Mouse (Mus musculus) MEL (cell line): ENCODE results near the gene Ppib. TPM values are rescaled to one million over a fixed set of nuclear protein-coding genes. Genes with fewer than 3 reads are reported as not detected.

ENCODE experiments used
- DNase-seq: peaks from one replicate; pipeline ENCODE4 v3.0.0; 2011; ENCODE audit warnings: low read depth, low spot score
- H3K27ac ChIP-seq: 2 replicates; pipeline ENCODE4 v1.5.1; 2012; ENCODE audit warnings: low read depth, mild to moderate bottlenecking, control low read depth, low read length, moderate library complexity; ENCODE audit not compliant: control insufficient read depth
- H3K27me3 ChIP-seq, 2 experiments: fragments of 150-350 bp in 1 of 2; sonication (generic) in 1 of 2; 2 replicates each; pipeline ENCODE4 v1.6.1; 2012; ENCODE audit warnings: low read length in 2 of 2, mild to moderate bottlenecking in 2 of 2, improper control_type of control experiment in 1 of 2, moderate library complexity in 1 of 2; ENCODE audit not compliant: insufficient read depth in 2 of 2, control insufficient read depth in 1 of 2
- H3K36me3 ChIP-seq, 2 experiments: 2 replicates each; pipeline ENCODE4 v1.6.1; 2012 to 2014; ENCODE audit warnings: low read length in 2 of 2, improper control_type of control experiment in 1 of 2, inconsistent platforms in 1 of 2, mild to moderate bottlenecking in 1 of 2; ENCODE audit not compliant: insufficient read depth in 2 of 2, control insufficient read depth in 1 of 2
- H3K4me1 ChIP-seq, 2 experiments: fragments of 150-350 bp in 1 of 2; sonication (generic) in 1 of 2; 2 replicates each; pipeline ENCODE4 v1.6.1; 2012; ENCODE audit warnings: low read length in 2 of 2, improper control_type of control experiment in 1 of 2, mild to moderate bottlenecking in 1 of 2; ENCODE audit not compliant: insufficient read depth in 2 of 2, control insufficient read depth in 1 of 2
- H3K4me3 ChIP-seq, 2 experiments: fragments of 150-350 bp in 1 of 2; sonication (generic) in 1 of 2; 2 replicates each; pipeline ENCODE4 v1.5.1; 2012; ENCODE audit warnings: low read depth in 2 of 2, low read length in 2 of 2, mild to moderate bottlenecking in 2 of 2, moderate library complexity in 2 of 2, control low read depth in 1 of 2, improper control_type of control experiment in 1 of 2; ENCODE audit not compliant: control insufficient read depth in 1 of 2, insufficient read depth in 1 of 2
- H3K79me2 ChIP-seq: 2 replicates; pipeline ENCODE4 v1.6.1; 2012; ENCODE audit warnings: mild to moderate bottlenecking, low read length, moderate library complexity; ENCODE audit not compliant: control insufficient read depth, poor library complexity, insufficient read depth
- H3K9ac ChIP-seq: 2 replicates; pipeline ENCODE4 v1.6.1; 2012; ENCODE audit warnings: low read depth, mild to moderate bottlenecking, control low read depth, low read length, moderate library complexity; ENCODE audit not compliant: control insufficient read depth, poor library complexity, severe bottlenecking
- H3K9me3 ChIP-seq: fragments of 150-350 bp; sonication (generic); replicated peaks from 2 replicates; pipeline ENCODE4 v1.6.1; 2012; ENCODE audit warnings: mild to moderate bottlenecking, low read length, improper control_type of control experiment, moderate library complexity; ENCODE audit not compliant: insufficient read depth
- BHLHE40 ChIP-seq: IDR thresholded peaks from 2 replicates; pipeline ENCODE4 v1.6.1; 2012; ENCODE audit warnings: low read depth, mild to moderate bottlenecking, inconsistent platforms, low read length, improper control_type of control experiment, borderline replicate concordance
- CHD2 ChIP-seq: IDR thresholded peaks from 2 replicates; pipeline ENCODE4 v1.6.1; 2011; ENCODE audit warnings: low read length, improper control_type of control experiment
- CTCF ChIP-seq, 3 experiments: IDR thresholded peaks in 2 of 3; conservative IDR thresholded peaks in 1 of 3; 2 replicates each; pipeline ENCODE4 v1.5.1; 2011 to 2012; ENCODE audit warnings: low read length in 3 of 3, low read depth in 2 of 3, mild to moderate bottlenecking in 2 of 3, improper control_type of control experiment in 1 of 3, inconsistent platforms in 1 of 3, mixed read lengths in 1 of 3, moderate library complexity in 1 of 3; ENCODE audit not compliant: control insufficient read depth in 1 of 3, insufficient read depth in 1 of 3, poor library complexity in 1 of 3, severe bottlenecking in 1 of 3
- ETS1 ChIP-seq: IDR thresholded peaks from 2 replicates; pipeline ENCODE4 v1.6.1; 2012; ENCODE audit warnings: low read depth, mild to moderate bottlenecking, inconsistent platforms, low read length, improper control_type of control experiment, moderate library complexity
- GATA1 ChIP-seq: IDR thresholded peaks from 2 replicates; pipeline ENCODE4 v1.6.1; 2011; ENCODE audit warnings: low read depth, low read length, improper control_type of control experiment
- MAX ChIP-seq: IDR thresholded peaks from 2 replicates; pipeline ENCODE4 v1.6.1; 2011; ENCODE audit warnings: low read length, improper control_type of control experiment
- MYC ChIP-seq: IDR thresholded peaks from 2 replicates; pipeline ENCODE4 v1.6.1; 2011; ENCODE audit warnings: low read depth, mild to moderate bottlenecking, low read length, improper control_type of control experiment, moderate library complexity
- NRF1 ChIP-seq: IDR thresholded peaks from 2 replicates; pipeline ENCODE4 v1.6.1; 2014; ENCODE audit warnings: low read depth, mild to moderate bottlenecking, inconsistent platforms, low read length, improper control_type of control experiment, moderate library complexity; ENCODE audit not compliant: poor library complexity, insufficient read depth, severe bottlenecking
- POLR2A ChIP-seq, 2 experiments: IDR thresholded peaks; 2 replicates each; pipeline ENCODE4 v1.6.1; 2011 to 2012; ENCODE audit warnings: low read length in 2 of 2, mild to moderate bottlenecking in 2 of 2, control low read depth in 1 of 2, improper control_type of control experiment in 1 of 2, low read depth in 1 of 2, moderate library complexity in 1 of 2; ENCODE audit not compliant: control insufficient read depth in 1 of 2, insufficient read depth in 1 of 2, poor library complexity in 1 of 2
- POLR2AphosphoS2 ChIP-seq: IDR thresholded peaks from 2 replicates; pipeline ENCODE4 v1.6.1; 2011; ENCODE audit warnings: low read length, improper control_type of control experiment
- RAD21 ChIP-seq: IDR thresholded peaks from 2 replicates; pipeline ENCODE4 v1.6.1; 2011; ENCODE audit warnings: mild to moderate bottlenecking, low read depth, low read length, improper control_type of control experiment
- SMC3 ChIP-seq: IDR thresholded peaks from 2 replicates; pipeline ENCODE4 v1.6.1; 2011; ENCODE audit warnings: low read depth, low read length, improper control_type of control experiment
- TAL1 ChIP-seq: IDR thresholded peaks from 2 replicates; pipeline ENCODE4 v1.6.1; 2012; ENCODE audit warnings: mild to moderate bottlenecking, inconsistent platforms, low read length, moderate library complexity, mixed read lengths
- TBP ChIP-seq: IDR thresholded peaks from 2 replicates; pipeline ENCODE4 v1.8.0; 2011; ENCODE audit warnings: low read depth, low read length, improper control_type of control experiment
- ZNF384 ChIP-seq: IDR thresholded peaks from 2 replicates; pipeline ENCODE4 v1.6.1; 2012; ENCODE audit warnings: low read depth, mild to moderate bottlenecking, inconsistent platforms, low read length, improper control_type of control experiment
- polyA plus RNA-seq, 2 experiments: library from polyadenylated mRNA; stranded (reverse) in 1 of 2; unstranded in 1 of 2; fragments of >175 nt in 1 of 2; fragments of >200 nt in 1 of 2; gene quantifications; 2 replicates each; pipeline versions ENCODE4 v1.2.1 to v1.2.4; 2012; ENCODE audit warnings: low replicate concordance in 2 of 2, low read depth in 1 of 2; ENCODE audit not compliant: insufficient read length in 2 of 2, insufficient read depth in 1 of 2, missing spikeins in 1 of 2
- total RNA-seq: library from RNA; depleted of rRNA; stranded (reverse); fragments of 300-350 nt; gene quantifications from 2 replicates; pipeline ENCODE4 v1.2.3, GENCODE M21; 2012

Gene Ppib
- total and polyA plus RNA-seq, 3 experiments, result 291 to 413 TPM; not detected in 1

DNA sequence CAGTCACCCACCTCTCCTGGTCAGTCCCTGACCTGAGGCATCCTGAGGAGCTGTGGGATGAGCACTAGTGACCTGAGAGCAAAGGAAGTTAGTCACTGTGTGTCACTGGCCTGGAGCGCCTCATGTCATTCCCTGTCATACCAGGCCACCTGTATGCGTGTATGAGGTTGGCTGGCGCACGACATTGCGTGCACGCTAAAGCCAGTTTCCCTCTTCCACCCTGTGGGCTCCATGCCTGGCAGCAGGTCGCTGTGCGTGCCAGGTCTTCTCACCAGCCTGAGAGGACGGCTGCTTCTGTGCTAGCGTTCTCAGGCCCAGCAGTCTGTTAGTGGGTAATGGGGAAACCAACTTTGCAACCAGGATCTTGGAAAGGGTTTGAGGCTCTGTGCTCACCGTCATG is 4.3 kb downstream of the Ppib start:
- no peak for TF ChIP-seq CHD2
- Histone ChIP-seq H3K36me3 (peaks cover 8 to 9% of the 10 kb centered on the region in 2 experiments), H3K9ac (no peak overlapping the region), H3K27me3 (no peaks in the 10 kb centered on the region), H3K9me3 (no peaks in the 10 kb centered on the region), H3K27ac (no peak overlapping the region), H3K4me1 (peaks cover 0 to 4% of the 10 kb centered on the region in 2 experiments; a peak in 2 of 4 replicates), H3K79me2 (peaks cover 14% of the 10 kb centered on the region), H3K4me3 (no peak overlapping the region)
- no peak for DNase-seq

DNA sequence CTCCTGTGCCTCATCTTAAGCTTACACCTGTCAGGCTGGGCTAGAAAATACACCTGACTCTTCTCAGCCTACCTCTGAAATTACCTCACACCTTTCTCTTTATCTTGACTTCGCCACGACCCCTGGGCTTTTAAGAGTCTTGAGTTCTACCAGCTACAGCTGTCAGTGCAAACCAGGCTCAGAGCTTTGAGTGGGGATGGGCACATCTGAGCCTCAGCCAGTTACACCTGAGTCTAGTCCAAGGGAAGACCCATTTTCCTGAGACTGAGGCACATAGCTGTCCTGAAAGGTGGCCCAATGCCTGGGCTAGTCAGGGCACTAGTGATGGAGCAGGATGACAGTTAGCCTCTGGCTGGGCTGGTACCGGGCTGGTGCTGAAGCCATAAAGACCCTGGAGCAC is 6.8 kb downstream of the Ppib start:
- no peaks in the 10 kb centered on the region for H3K27me3 ChIP-seq
- DNase-seq, result no peak
- peaks cover 5 to 8% of the 10 kb centered on the region in 2 experiments for H3K36me3 ChIP-seq
- no peaks in the 10 kb centered on the region for H3K9me3 ChIP-seq
- H3K4me3 ChIP-seq, result no peak overlapping the region
- no peaks in the 10 kb centered on the region for H3K79me2 ChIP-seq
- no peak overlapping the region for H3K27ac ChIP-seq
- no peak for TF ChIP-seq MAX
- no peak for TF ChIP-seq RAD21
- TF ChIP-seq POLR2AphosphoS2, result no peak
- no peak for TF ChIP-seq TBP
- no peak for TF ChIP-seq ZNF384
- TF ChIP-seq TAL1, result no peak
- no peak for TF ChIP-seq BHLHE40
- TF ChIP-seq GATA1, result no peak
- no peak for TF ChIP-seq POLR2A (IDR thresholded peaks at IDR 0.05; ENCODE audit: control insufficient read depth in 1 of 2, insufficient read depth in 1 of 2, low read depth in 1 of 2, low read length in 2 of 2, poor library complexity in 1 of 2)
- TF ChIP-seq ETS1, result no peak
- TF ChIP-seq NRF1, result no peak
- peaks cover 0 to 6% of the 10 kb centered on the region in 2 experiments; a peak in 2 of 4 replicates for H3K4me1 ChIP-seq
- H3K9ac ChIP-seq, result no peak overlapping the region

- 0 out of 2 replicates have a peak, but pooled peaks have one; percentile 12 for TF ChIP-seq POLR2AphosphoS2
- TF ChIP-seq SMC3, result peak; percentile 52; the same call in 1 of the 2 replicates
- TF ChIP-seq CTCF (IDR thresholded peaks at IDR 0.05 in 2 of 3, conservative IDR thresholded peaks at IDR 0.05 in 1 of 3; ENCODE audit: control insufficient read depth in 1 of 3, insufficient read depth in 1 of 3, low read depth in 2 of 3, low read length in 3 of 3, poor library complexity in 1 of 3, severe bottlenecking in 1 of 3), result peak; percentile 45 to 61 (median 60)
- peak; percentile 48 for TF ChIP-seq RAD21
- no peak for TF ChIP-seq MYC
- H3K27ac ChIP-seq, result no peak overlapping the region
- H3K79me2 ChIP-seq, result no peaks in the 10 kb centered on the region
- H3K9me3 ChIP-seq, result no peaks in the 10 kb centered on the region
- no peak overlapping the region for H3K4me3 ChIP-seq
- H3K27me3 ChIP-seq, result no peaks in the 10 kb centered on the region
- peaks cover 5 to 8% of the 10 kb centered on the region in 2 experiments for H3K36me3 ChIP-seq
- H3K9ac ChIP-seq, result no peak overlapping the region
- DNase-seq, result peak; percentile 52
- H3K4me1 ChIP-seq, result peaks cover 0 to 6% of the 10 kb centered on the region in 2 experiments; a peak in 2 of 4 replicates
These were observed 7.5 kb downstream of the Ppib start for GRCm38 (mm10) chr9:66067542-66067941.
